Mouse (Mus musculus): ENCODE data around the gene Dzank1. TPM values are rescaled to one million over a fixed set of nuclear protein-coding genes. Genes with fewer than 3 reads are reported as not detected.

Dzank1 gene
- polyA plus RNA-seq, 1 experiment from 2014 or later, result 2.2 TPM

DNA sequence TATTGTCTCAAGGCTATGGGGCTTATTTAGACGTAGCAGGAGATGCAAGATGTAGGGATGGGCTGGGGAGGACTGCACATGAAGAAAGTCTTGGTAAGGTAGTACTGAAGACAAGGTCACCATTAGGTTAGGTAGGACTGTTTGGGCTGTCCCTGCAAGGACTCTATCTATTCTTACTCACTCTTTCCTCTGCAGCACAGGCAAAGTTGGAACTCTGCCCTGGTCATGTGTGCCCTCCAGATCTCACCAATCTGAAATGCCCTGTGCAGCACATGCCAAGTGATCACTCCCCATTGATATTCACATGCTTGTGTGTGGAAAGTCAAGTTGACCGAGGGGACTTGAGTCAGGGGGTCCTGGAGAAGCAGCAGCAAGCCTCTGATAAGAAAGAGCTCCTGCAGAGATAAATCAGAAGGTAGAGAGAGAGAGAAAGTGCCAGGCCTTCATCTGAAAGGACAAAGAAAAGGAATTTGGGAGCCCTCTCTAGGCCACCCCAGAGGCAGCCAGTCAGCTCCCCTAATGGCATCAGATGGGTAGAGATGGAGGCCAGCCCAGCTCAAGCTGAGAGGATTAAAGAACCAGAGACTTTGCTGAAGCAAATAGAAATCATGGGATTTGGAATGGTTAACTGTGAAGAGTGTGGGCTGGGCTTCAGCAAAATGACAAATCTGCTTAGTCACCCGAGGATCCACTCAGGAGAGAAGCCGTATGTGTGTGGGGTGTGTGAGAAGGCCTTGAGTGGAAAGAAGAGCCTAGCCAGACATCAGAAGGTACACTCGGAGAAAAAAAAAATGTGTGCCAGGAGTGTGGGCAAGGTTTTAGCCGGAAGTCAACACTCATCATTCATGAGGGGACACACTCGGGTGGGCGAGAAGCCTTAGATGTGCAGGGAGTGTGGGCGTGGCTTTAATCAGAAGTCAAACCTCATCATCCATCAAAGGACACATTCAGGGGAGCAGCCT is 62.1 kb downstream of the Dzank1 start:
- Histone ChIP-seq H3K9ac (0 out of 2 replicates have a peak overlapping the region, but pooled peaks have one; percentile 2), H3K4me3 (no peak overlapping the region), H3K9me3 (no peaks in the 10 kb centered on the region), H3K27ac (no peak overlapping the region), H3K27me3 (no peaks in the 10 kb centered on the region), H3K4me1 (no peaks in the 10 kb centered on the region), H3K36me3 (no peaks in the 10 kb centered on the region), H3K4me2 (replicated peaks) (no peak overlapping the region)
- no peak for ATAC-seq (ENCODE audit: low FRiP score, low read depth)
- 72% methylated on average over 9 of the region's 9 CpGs for WGBS

DNA sequence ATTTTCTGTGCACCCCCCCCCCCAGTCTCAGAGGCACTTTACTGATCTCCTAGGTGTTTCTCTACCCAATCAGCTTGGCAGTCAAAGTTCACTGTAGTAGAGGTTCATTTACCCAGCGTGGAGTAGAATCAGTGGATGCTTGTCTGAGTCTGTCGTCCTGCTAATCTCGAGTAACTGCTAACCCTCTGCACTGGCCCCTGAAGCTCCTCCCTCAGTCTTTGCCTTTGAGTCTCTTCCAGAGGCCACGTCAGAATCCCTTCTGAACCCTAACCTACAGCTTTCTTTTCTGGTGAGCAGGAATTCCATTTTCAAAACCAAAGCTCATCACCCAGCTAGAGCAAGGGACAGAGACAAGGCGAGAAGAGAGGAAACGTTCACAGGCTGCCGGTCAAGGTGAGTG is 63.0 kb downstream of the Dzank1 start:
- Histone ChIP-seq H3K36me3 (no peaks in the 10 kb centered on the region), H3K4me2 (replicated peaks) (no peak overlapping the region), H3K27ac (no peak overlapping the region), H3K4me3 (no peak overlapping the region), H3K9ac (no peak overlapping the region), H3K9me3 (no peaks in the 10 kb centered on the region), H3K27me3 (no peaks in the 10 kb centered on the region), H3K4me1 (no peaks in the 10 kb centered on the region)
- WGBS, result 70% methylated on average over 7 of the region's 7 CpGs
- no peak for ATAC-seq (ENCODE audit: low FRiP score, low read depth)

DNA sequence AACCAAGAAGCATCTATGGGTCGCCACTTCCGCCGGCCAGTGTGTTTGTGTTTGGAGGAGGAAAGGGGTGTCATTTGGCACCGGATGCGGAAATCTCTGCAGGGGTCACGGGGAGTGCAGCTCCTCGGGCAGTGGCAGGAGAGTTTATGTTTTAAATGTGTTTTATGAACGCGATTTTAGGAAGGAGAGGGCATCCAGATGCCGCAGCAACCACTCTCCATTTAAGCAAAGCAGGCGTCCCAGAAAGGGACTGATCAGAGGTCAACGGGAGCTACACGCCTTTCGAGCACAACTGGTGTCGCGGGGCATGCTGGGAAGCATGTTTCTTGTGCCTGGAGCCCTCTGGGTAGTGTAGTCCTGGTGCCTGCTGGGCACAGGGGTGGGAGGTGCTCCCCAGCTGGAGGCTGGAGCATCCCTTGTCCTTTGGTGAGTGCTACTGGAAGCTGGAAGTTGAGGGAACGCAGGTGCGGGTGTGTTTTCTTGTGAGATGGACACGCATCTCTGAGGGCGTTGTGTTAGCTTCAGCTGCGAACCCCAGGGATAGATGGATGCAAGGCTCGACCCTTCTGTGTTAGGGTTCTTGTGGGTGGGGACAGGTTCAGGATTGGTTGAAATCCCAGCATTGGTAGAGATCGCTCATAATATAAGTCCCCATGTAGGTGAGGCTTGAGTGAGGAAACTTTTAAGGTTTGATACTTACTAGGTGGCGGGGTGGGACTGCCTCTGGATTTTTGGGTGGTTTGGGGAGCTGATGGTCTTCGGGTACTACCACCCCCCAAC is 68.0 kb downstream of the Dzank1 start:
- peak; percentile 98 for ATAC-seq (ENCODE audit: low FRiP score, low read depth)
- peak overlapping the region; percentile 71 for H3K4me2 ChIP-seq (replicated peaks)
- H3K27me3 ChIP-seq, result peaks cover 4% of the 10 kb centered on the region; the same call in 1 of the 2 replicates
- H3K4me3 ChIP-seq, result peak overlapping the region; percentile 54
- peak overlapping the region; percentile 49; the same call in 1 of the 2 replicates for H3K27ac ChIP-seq
- 8% methylated on average over 25 of the region's 25 CpGs for WGBS
- 0 out of 2 replicates have a peak, but pooled peaks cover 5% of the 10 kb centered on the region for H3K4me1 ChIP-seq
- peak overlapping the region; percentile 71 for H3K9ac ChIP-seq
- no peaks in the 10 kb centered on the region for H3K36me3 ChIP-seq
- H3K9me3 ChIP-seq, result no peaks in the 10 kb centered on the region

GRCm38 (mm10) chr2:144458355-144458754 is 68.9 kb downstream of the Dzank1 start:
- no peaks in the 10 kb centered on the region for H3K36me3 ChIP-seq
- WGBS, result 75% methylated on average over 6 of the region's 6 CpGs
- no peak overlapping the region for H3K27ac ChIP-seq
- no peak overlapping the region for H3K9ac ChIP-seq
- peaks cover 9% of the 10 kb centered on the region for H3K27me3 ChIP-seq
- no peak for ATAC-seq (ENCODE audit: low FRiP score, low read depth)
- H3K4me3 ChIP-seq, result peak overlapping the region; percentile 54
- peak overlapping the region; percentile 71 for H3K4me2 ChIP-seq (replicated peaks)
- H3K9me3 ChIP-seq, result no peaks in the 10 kb centered on the region
- H3K4me1 ChIP-seq, result 0 out of 2 replicates have a peak, but pooled peaks cover 5% of the 10 kb centered on the region

GRCm38 (mm10) chr2:144452364-144453008 is 74.7 kb downstream of the Dzank1 start:
- Histone ChIP-seq H3K9me3 (no peaks in the 10 kb centered on the region), H3K27me3 (peaks cover 9% of the 10 kb centered on the region), H3K4me2 (replicated peaks) (no peak overlapping the region), H3K27ac (no peak overlapping the region), H3K36me3 (no peaks in the 10 kb centered on the region), H3K4me3 (no peak overlapping the region), H3K9ac (no peak overlapping the region), H3K4me1 (no peaks in the 10 kb centered on the region)
- peak; percentile 59 for ATAC-seq (ENCODE audit: low FRiP score, low read depth)
- WGBS, result 14% methylated on average over 8 of the region's 8 CpGs

- H3K4me3 ChIP-seq, result no peak overlapping the region
- H3K27ac ChIP-seq, result no peak overlapping the region
- H3K4me1 ChIP-seq, result no peaks in the 10 kb centered on the region
- no peak for ATAC-seq (ENCODE audit: low FRiP score, low read depth)
- no peak overlapping the region for H3K9ac ChIP-seq
- H3K36me3 ChIP-seq, result no peaks in the 10 kb centered on the region
- peaks cover 9% of the 10 kb centered on the region for H3K27me3 ChIP-seq
- no peak overlapping the region for H3K4me2 ChIP-seq (replicated peaks)
- H3K9me3 ChIP-seq, result no peaks in the 10 kb centered on the region
- 76% methylated on average over 2 of the region's 2 CpGs for WGBS
These were observed 76.8 kb downstream of the Dzank1 start for GRCm38 (mm10) chr2:144450378-144450777.

- ATAC-seq (ENCODE audit: low FRiP score, low read depth), result no peak
- Histone ChIP-seq H3K4me2 (replicated peaks) (no peak overlapping the region), H3K9me3 (no peaks in the 10 kb centered on the region), H3K36me3 (no peaks in the 10 kb centered on the region), H3K9ac (no peak overlapping the region), H3K27me3 (no peaks in the 10 kb centered on the region), H3K4me3 (no peak overlapping the region), H3K27ac (no peak overlapping the region), H3K4me1 (no peaks in the 10 kb centered on the region)
- WGBS, result 86% methylated on average over 7 of the region's 7 CpGs
These were observed 80.7 kb downstream of the Dzank1 start for GRCm38 (mm10) chr2:144446360-144446999.

DNA sequence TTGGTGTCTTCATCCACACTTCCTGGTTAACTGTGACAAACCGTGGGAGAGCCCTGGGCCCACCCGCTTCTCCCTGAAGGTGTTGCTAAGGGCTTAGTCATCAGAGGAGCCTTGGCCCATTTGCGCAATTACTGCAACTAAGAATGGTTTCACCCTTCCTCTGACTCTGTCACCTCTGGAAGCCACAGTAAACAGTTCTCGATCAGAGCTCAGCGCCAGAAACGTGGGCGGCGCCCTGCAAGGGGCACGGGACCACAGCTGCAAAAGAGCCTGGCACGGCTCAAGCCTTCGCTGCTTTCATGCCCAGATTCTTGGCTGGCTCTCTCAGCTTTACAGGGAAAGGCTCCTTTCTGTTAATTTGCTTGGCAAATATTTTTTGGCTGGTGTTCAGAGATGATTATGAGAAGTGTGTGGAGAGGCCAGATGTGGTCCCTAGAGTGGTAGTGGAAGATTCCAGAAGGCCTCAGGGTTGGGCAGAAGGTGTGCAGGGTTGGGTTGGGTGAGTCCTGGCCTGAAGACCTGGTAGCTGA is 85.8 kb downstream of the Dzank1 start:
- no peak for ATAC-seq (ENCODE audit: low FRiP score, low read depth)
- no peak overlapping the region for H3K27ac ChIP-seq
- H3K9me3 ChIP-seq, result no peaks in the 10 kb centered on the region
- no peaks in the 10 kb centered on the region for H3K36me3 ChIP-seq
- H3K4me2 ChIP-seq (replicated peaks), result no peak overlapping the region
- no peak overlapping the region for H3K9ac ChIP-seq
- WGBS, result 75% methylated on average over 11 of the region's 11 CpGs
- H3K4me3 ChIP-seq, result no peak overlapping the region
- no peaks in the 10 kb centered on the region for H3K27me3 ChIP-seq
- H3K4me1 ChIP-seq, result no peaks in the 10 kb centered on the region

- ATAC-seq (ENCODE audit: low FRiP score, low read depth), result no peak
- Histone ChIP-seq H3K27ac (no peak overlapping the region), H3K9ac (no peak overlapping the region), H3K4me2 (replicated peaks) (no peak overlapping the region), H3K4me1 (no peaks in the 10 kb centered on the region), H3K36me3 (no peaks in the 10 kb centered on the region), H3K4me3 (no peak overlapping the region), H3K27me3 (no peaks in the 10 kb centered on the region), H3K9me3 (no peaks in the 10 kb centered on the region)
- WGBS, result 60% methylated on average over 3 of the region's 3 CpGs
These were observed 88.0 kb downstream of the Dzank1 start for GRCm38 (mm10) chr2:144439191-144439700.

- H3K4me3 ChIP-seq, result no peak overlapping the region
- no peak for ATAC-seq (ENCODE audit: low FRiP score, low read depth)
- H3K9me3 ChIP-seq, result no peaks in the 10 kb centered on the region
- no peaks in the 10 kb centered on the region for H3K36me3 ChIP-seq
- H3K4me2 ChIP-seq (replicated peaks), result no peak overlapping the region
- no peak overlapping the region for H3K9ac ChIP-seq
- 55% methylated on average over 4 of the region's 4 CpGs for WGBS
- no peaks in the 10 kb centered on the region for H3K27me3 ChIP-seq
- H3K4me1 ChIP-seq, result no peaks in the 10 kb centered on the region
- H3K27ac ChIP-seq, result no peak overlapping the region
These were observed 88.8 kb downstream of the Dzank1 start for GRCm38 (mm10) chr2:144438424-144438823.

DNA sequence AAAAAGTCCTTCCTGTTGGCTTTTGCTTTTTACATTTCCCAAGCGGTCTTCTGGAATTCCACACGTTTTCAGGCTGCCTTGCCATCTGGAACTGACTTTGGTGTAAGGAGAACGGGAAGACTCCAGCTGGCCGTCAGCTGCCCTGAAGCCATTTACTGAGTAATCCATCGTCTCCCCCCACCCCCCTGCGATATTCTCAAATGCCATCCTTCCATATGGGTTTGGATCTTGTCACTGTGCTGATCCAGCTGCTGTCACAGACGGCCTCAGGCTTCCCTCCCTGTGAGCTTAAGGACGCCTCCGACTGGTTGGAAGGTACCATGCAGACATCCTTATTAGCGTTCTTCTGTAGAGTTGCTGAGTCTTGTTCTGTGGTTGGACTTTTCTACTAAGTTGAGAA is 91.5 kb downstream of the Dzank1 start:
- Histone ChIP-seq H3K36me3 (no peaks in the 10 kb centered on the region), H3K9ac (no peak overlapping the region), H3K9me3 (no peaks in the 10 kb centered on the region), H3K4me1 (no peaks in the 10 kb centered on the region), H3K4me3 (no peak overlapping the region), H3K4me2 (replicated peaks) (no peak overlapping the region), H3K27me3 (no peaks in the 10 kb centered on the region), H3K27ac (no peak overlapping the region)
- WGBS, result 70% methylated on average over 10 of the region's 10 CpGs
- ATAC-seq (ENCODE audit: low FRiP score, low read depth), result no peak

Measured in limb, embryonic 13.5 days (tissue).